Mouse (Mus musculus): ENCODE measurements around the gene Tmem101. TPM values are rescaled to one million over a fixed set of nuclear protein-coding genes. Genes with fewer than 3 reads are reported as not detected.

Gene Tmem101
- polyA plus RNA-seq, 1 experiment from 2014 or later, result 35.3 TPM

DNA sequence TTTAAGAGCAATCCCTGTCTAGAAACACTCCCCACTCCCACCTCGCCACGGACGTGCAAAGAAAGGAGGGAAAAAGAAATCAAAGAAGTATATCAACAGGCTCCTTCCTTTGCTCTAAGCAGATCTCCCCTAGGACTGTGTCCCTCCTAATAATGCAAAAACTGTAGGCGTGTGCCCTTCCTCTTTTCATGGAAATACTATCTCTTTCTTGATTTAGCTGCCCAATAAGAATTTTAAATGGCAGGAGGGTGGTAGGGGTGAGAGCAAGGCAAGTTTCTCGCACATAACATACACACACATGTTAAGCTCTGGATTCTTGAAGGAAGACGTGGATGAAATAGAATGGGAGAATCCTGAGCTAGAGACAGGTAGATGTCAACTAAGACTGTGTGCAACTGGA is 32.8 kb upstream of the Tmem101 start:
- H3K9ac ChIP-seq (ENCODE audit: low read length), result peak overlapping the region; percentile 78
- H3K27me3 ChIP-seq (ENCODE audit: control insufficient read depth, insufficient read depth, low read length), result no peaks in the 10 kb centered on the region
- peaks cover 17% of the 10 kb centered on the region for H3K4me1 ChIP-seq (ENCODE audit: control insufficient read depth, insufficient read depth, low read length)
- 0 out of 2 replicates have a peak, but pooled peaks cover 3% of the 10 kb centered on the region for H3K36me3 ChIP-seq (ENCODE audit: control insufficient read depth, insufficient read depth)
- no peak for ATAC-seq (replicated peaks; ENCODE audit: extremely low read depth, insufficient read depth, low FRiP score)
- peak overlapping the region; percentile 64 for H3K4me3 ChIP-seq (ENCODE audit: low read length)
- H3K9me3 ChIP-seq (replicated peaks; ENCODE audit: control insufficient read depth, low read length), result no peaks in the 10 kb centered on the region
- H3K27ac ChIP-seq (ENCODE audit: low read length), result peak overlapping the region; percentile 19; the same call in 1 of the 2 replicates
- H3K4me2 ChIP-seq (ENCODE audit: low read depth, low read length), result peak overlapping the region; percentile 68
- WGBS, result 60% methylated on average over 6 of the region's 6 CpGs

DNA sequence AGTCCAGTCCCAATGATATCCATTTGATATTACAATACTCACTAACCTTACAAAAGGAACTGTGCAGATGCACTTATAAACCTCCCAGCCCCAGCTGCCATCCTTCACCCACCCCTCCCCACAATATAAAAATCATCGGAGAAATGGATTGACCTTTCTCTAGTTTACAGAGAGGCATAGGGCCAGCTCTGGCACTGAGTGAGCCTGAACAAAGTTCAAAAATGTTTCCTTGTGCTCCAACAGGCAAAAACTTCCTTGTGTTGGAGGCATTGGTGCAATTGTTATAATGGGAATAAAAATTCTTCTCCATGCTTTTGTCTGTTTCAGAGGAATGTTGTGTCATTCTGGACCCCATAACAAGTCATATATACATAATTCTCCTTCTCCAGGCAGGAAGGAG is 30.0 kb upstream of the Tmem101 start:
- H3K27me3 ChIP-seq (ENCODE audit: control insufficient read depth, insufficient read depth, low read length), result no peaks in the 10 kb centered on the region
- H3K27ac ChIP-seq (ENCODE audit: low read length), result no peak overlapping the region
- ATAC-seq (replicated peaks; ENCODE audit: extremely low read depth, insufficient read depth, low FRiP score), result no peak
- 74% methylated on average over 1 of the region's 1 CpGs for WGBS
- no peak overlapping the region for H3K4me2 ChIP-seq (ENCODE audit: low read depth, low read length)
- peaks cover 24% of the 10 kb centered on the region for H3K4me1 ChIP-seq (ENCODE audit: control insufficient read depth, insufficient read depth, low read length)
- H3K9me3 ChIP-seq (replicated peaks; ENCODE audit: control insufficient read depth, low read length), result no peaks in the 10 kb centered on the region
- H3K4me3 ChIP-seq (ENCODE audit: low read length), result no peak overlapping the region
- H3K36me3 ChIP-seq (ENCODE audit: control insufficient read depth, insufficient read depth), result peaks cover 6% of the 10 kb centered on the region
- H3K9ac ChIP-seq (ENCODE audit: low read length), result no peak overlapping the region

DNA sequence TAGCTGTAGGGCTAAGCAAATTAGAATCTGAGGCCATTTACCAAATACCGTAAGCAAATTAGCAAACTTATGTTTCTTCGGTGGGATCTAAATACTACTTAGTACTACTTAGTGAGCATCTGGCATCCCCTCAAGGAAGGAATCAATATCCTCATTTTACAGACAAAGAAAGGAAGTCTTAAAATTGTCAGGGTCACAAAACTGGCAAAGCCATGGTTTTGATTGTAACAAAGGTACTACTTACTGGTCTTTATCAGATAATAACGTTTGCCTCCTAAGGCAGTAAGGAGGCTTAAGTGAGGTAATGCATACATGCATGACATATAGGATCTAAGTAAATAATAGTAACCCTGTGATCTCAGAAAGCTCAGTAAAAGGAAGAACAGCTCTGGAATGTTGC is 29.5 kb upstream of the Tmem101 start:
- no peak for ATAC-seq (replicated peaks; ENCODE audit: extremely low read depth, insufficient read depth, low FRiP score)
- Histone ChIP-seq H3K36me3 (ENCODE audit: control insufficient read depth, insufficient read depth) (peaks cover 9% of the 10 kb centered on the region), H3K4me1 (ENCODE audit: control insufficient read depth, insufficient read depth, low read length) (peaks cover 24% of the 10 kb centered on the region), H3K4me2 (ENCODE audit: low read depth, low read length) (peak overlapping the region; percentile 88), H3K4me3 (ENCODE audit: low read length) (peak overlapping the region; percentile 99), H3K27me3 (ENCODE audit: control insufficient read depth, insufficient read depth, low read length) (no peaks in the 10 kb centered on the region), H3K27ac (ENCODE audit: low read length) (no peak overlapping the region; the same call in 1 of the 2 replicates), H3K9ac (ENCODE audit: low read length) (peak overlapping the region; percentile 98), H3K9me3 (replicated peaks; ENCODE audit: control insufficient read depth, low read length) (no peaks in the 10 kb centered on the region)
- 47% methylated on average over 3 of the region's 3 CpGs for WGBS

DNA sequence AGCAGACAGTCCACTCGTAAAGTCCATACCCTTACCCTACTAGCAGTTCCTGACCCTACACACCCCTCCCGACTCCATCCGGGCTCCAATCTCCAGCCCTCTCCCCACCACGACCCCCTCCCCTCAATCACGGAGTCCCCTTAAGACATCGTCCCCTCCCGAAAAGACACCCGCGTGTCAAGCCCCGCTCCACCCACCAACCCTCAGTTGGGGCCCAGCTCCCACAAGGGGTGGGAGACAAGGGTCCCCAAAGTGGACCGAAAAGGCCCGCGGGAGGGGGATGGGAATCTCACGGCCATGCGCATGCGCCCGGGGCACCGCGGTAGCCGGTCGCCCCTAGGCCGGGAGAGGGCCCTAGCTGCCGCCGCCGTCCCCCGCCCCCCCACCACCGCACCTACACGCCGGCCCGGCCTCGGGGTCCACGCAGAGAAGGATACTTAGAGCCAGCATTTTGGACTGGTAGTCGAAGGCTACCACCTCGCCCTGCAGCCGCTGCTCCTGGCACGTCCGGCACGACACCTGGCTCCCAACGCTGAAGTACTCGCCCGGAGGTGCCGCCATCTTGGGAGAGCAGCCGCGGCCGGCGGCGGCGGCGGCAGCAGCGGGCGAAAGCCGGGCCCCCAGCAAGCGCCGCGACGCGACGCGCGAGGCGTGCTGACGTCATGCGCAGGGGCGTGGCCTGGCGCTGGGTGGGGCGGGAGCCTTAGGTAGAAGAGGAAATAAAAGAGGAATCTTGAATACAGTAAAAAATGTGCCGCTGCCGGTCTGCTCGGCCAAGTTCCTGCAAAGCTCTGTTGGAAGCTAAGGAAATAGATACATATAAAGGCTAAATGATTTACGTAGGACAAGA is 28.7 kb upstream of the Tmem101 start, which contains the start of gene Lsm12:
TSS of gene Lsm12 (minus strand) at position 651 of the 850 bp plus-strand sequence.
- peak; percentile 88 for ATAC-seq (replicated peaks; ENCODE audit: extremely low read depth, insufficient read depth, low FRiP score)
- H3K4me1 ChIP-seq (ENCODE audit: control insufficient read depth, insufficient read depth, low read length), result peaks cover 20% of the 10 kb centered on the region
- peaks cover 9% of the 10 kb centered on the region for H3K36me3 ChIP-seq (ENCODE audit: control insufficient read depth, insufficient read depth)
- H3K4me3 ChIP-seq (ENCODE audit: low read length), result peak within 1 kb of the TSS; percentile 99
- no peaks in the 10 kb centered on the region for H3K9me3 ChIP-seq (replicated peaks; ENCODE audit: control insufficient read depth, low read length)
- no peaks in the 10 kb centered on the region for H3K27me3 ChIP-seq (ENCODE audit: control insufficient read depth, insufficient read depth, low read length)
- WGBS, result 1% methylated on average over 70 of the region's 70 CpGs
- peak within 1 kb of the TSS; percentile 98 for H3K9ac ChIP-seq (ENCODE audit: low read length)
- H3K27ac ChIP-seq (ENCODE audit: low read length), result peak within 1 kb of the TSS; percentile 96
- H3K4me2 ChIP-seq (ENCODE audit: low read depth, low read length), result peak within 1 kb of the TSS; percentile 88

DNA sequence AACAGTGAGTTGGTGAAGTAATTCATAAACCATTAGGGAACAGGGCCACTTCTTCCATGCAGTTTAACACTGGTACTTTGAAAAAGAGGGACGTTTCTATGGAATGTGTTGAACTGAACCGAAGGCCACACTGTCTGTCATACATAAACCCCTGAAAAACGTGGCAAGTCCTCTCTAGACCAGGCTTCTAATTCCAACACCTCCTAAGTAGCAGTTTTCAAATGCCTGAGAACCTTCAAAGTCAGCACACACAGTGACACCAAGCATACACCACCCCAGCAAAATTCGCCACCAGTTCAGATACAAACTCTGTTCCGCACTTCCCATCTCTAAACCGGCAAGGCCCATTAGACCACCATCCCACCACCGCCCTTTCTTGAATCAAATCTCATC is 28.0 kb upstream of the Tmem101 start:
- peak overlapping the region; percentile 99 for H3K4me3 ChIP-seq (ENCODE audit: low read length)
- H3K4me2 ChIP-seq (ENCODE audit: low read depth, low read length), result peak overlapping the region; percentile 88
- peaks cover 9% of the 10 kb centered on the region for H3K36me3 ChIP-seq (ENCODE audit: control insufficient read depth, insufficient read depth)
- WGBS, result under 1% methylated on average over 7 of the region's 7 CpGs
- H3K9ac ChIP-seq (ENCODE audit: low read length), result peak overlapping the region; percentile 98
- no peak for ATAC-seq (replicated peaks; ENCODE audit: extremely low read depth, insufficient read depth, low FRiP score)
- H3K9me3 ChIP-seq (replicated peaks; ENCODE audit: control insufficient read depth, low read length), result no peaks in the 10 kb centered on the region
- no peaks in the 10 kb centered on the region for H3K27me3 ChIP-seq (ENCODE audit: control insufficient read depth, insufficient read depth, low read length)
- H3K27ac ChIP-seq (ENCODE audit: low read length), result peak overlapping the region; percentile 96
- H3K4me1 ChIP-seq (ENCODE audit: control insufficient read depth, insufficient read depth, low read length), result peaks cover 21% of the 10 kb centered on the region

DNA sequence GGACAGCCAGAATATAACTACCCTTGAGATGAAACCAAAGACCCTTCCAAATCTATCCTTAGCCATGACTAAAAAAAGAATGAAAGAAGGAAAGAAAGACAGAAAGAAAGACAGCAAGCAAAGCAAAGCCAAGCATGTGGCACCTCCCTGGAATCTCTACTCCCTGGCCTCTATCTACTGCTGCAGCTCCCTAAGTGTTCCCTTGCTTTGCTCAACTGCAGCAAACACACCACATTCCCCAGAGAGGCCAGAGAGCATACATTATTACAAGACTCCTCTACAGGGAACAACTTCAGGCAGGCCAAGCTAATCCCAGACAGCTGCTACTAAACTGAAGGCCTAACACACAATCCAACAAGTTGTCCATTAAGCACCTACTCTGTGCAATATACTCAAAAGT is 23.6 kb upstream of the Tmem101 start:
- Histone ChIP-seq H3K9ac (ENCODE audit: low read length) (no peak overlapping the region), H3K27ac (ENCODE audit: low read length) (no peak overlapping the region), H3K4me2 (ENCODE audit: low read depth, low read length) (no peak overlapping the region), H3K9me3 (replicated peaks; ENCODE audit: control insufficient read depth, low read length) (no peaks in the 10 kb centered on the region), H3K4me1 (ENCODE audit: control insufficient read depth, insufficient read depth, low read length) (peaks cover 14% of the 10 kb centered on the region), H3K27me3 (ENCODE audit: control insufficient read depth, insufficient read depth, low read length) (no peaks in the 10 kb centered on the region), H3K36me3 (ENCODE audit: control insufficient read depth, insufficient read depth) (peaks cover 22% of the 10 kb centered on the region), H3K4me3 (ENCODE audit: low read length) (no peak overlapping the region)
- ATAC-seq (replicated peaks; ENCODE audit: extremely low read depth, insufficient read depth, low FRiP score), result no peak

DNA sequence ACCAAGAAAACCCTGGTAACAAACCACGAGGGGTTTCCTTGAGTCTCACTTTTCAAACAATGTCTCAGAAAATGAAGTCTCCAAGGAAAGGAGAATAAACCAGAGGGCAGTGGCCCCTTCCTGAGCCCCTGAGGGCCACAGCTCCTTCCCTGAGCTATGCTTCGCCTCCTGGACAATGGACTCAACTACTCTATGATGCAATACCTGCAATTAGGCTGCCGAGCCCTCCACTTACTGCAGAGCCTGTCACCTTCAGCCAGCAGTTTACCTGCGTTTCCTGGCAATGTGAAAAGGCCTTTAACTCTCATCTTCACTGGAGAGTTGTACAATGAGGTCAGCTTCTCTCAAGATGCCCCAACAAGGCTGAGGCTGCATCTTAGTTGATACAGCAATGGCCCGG is 12.5 kb upstream of the Tmem101 start:
- Histone ChIP-seq H3K9ac (ENCODE audit: low read length) (no peak overlapping the region), H3K27me3 (ENCODE audit: control insufficient read depth, insufficient read depth, low read length) (no peaks in the 10 kb centered on the region), H3K4me3 (ENCODE audit: low read length) (no peak overlapping the region), H3K4me2 (ENCODE audit: low read depth, low read length) (no peak overlapping the region), H3K36me3 (ENCODE audit: control insufficient read depth, insufficient read depth) (peaks cover 10% of the 10 kb centered on the region), H3K27ac (ENCODE audit: low read length) (no peak overlapping the region), H3K9me3 (replicated peaks; ENCODE audit: control insufficient read depth, low read length) (no peaks in the 10 kb centered on the region), H3K4me1 (ENCODE audit: control insufficient read depth, insufficient read depth, low read length) (no peaks in the 10 kb centered on the region)
- no peak for ATAC-seq (replicated peaks; ENCODE audit: extremely low read depth, insufficient read depth, low FRiP score)
- WGBS, result 84% methylated on average over 5 of the region's 5 CpGs

DNA sequence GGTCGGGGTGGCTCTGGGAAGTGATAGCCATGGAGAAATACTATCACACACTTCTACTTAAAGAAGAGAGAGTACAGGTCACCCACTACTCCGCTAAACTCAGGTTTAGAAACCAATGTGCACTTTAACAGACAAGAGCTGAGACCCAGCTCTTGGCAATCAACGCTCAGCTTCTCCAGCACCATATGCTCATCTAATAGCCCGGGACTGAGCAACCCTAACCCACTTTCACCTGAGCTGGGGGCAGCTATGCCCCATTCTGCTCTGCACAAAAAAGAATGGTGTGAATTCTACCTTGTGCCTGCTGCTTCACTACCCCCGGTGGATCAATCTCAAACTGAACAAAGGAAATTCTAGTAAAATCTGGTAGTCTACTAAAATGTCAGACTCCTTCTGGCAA is 11.3 kb upstream of the Tmem101 start:
- Histone ChIP-seq H3K4me3 (ENCODE audit: low read length) (no peak overlapping the region), H3K4me2 (ENCODE audit: low read depth, low read length) (no peak overlapping the region), H3K27me3 (ENCODE audit: control insufficient read depth, insufficient read depth, low read length) (no peaks in the 10 kb centered on the region), H3K9ac (ENCODE audit: low read length) (no peak overlapping the region), H3K27ac (ENCODE audit: low read length) (no peak overlapping the region), H3K9me3 (replicated peaks; ENCODE audit: control insufficient read depth, low read length) (no peaks in the 10 kb centered on the region), H3K4me1 (ENCODE audit: control insufficient read depth, insufficient read depth, low read length) (no peaks in the 10 kb centered on the region), H3K36me3 (ENCODE audit: control insufficient read depth, insufficient read depth) (peaks cover 16% of the 10 kb centered on the region)
- ATAC-seq (replicated peaks; ENCODE audit: extremely low read depth, insufficient read depth, low FRiP score), result no peak
- WGBS, result 89% methylated on average over 5 of the region's 5 CpGs

DNA sequence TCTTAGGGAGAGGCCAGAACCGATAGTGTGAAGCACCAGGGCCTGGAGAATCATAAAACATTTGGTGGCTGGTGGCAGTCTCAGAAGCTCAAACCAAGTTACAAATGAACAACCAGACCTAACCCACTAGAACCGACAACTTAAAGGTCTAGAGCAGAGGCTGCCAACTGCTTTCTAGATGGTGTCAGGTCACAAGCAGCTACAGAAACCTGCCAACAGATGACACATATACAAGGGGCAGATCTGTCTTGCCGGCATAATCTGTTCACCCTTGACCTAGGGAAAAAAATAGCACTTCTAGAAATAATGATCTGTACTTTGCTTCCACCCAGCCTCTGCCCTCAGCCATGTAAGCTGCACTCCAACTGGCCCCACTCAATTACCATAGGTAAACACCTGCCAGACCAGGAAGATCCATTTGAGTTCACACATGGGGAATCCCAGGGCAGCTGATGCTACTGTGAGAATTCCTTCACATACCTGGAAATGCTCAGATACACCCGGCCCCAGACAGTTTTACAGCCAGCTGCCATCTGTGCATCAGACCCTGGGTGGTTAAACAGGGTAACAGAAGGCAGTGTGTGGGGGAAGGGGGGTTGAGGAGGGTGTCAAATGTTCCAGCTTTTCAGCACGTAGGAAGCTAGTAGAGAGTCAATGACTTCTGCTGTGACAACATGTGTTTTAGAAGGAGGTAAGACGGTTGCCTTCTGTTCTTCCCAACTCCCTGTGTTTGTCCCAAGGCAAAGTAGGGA is 9.9 kb upstream of the Tmem101 start:
- WGBS, result 53% methylated on average over 6 of the region's 6 CpGs
- no peak overlapping the region for H3K4me3 ChIP-seq (ENCODE audit: low read length)
- H3K9ac ChIP-seq (ENCODE audit: low read length), result no peak overlapping the region
- no peaks in the 10 kb centered on the region for H3K9me3 ChIP-seq (replicated peaks; ENCODE audit: control insufficient read depth, low read length)
- peaks cover 19% of the 10 kb centered on the region for H3K36me3 ChIP-seq (ENCODE audit: control insufficient read depth, insufficient read depth)
- no peak for ATAC-seq (replicated peaks; ENCODE audit: extremely low read depth, insufficient read depth, low FRiP score)
- H3K27ac ChIP-seq (ENCODE audit: low read length), result no peak overlapping the region
- H3K4me2 ChIP-seq (ENCODE audit: low read depth, low read length), result no peak overlapping the region
- H3K4me1 ChIP-seq (ENCODE audit: control insufficient read depth, insufficient read depth, low read length), result no peaks in the 10 kb centered on the region
- H3K27me3 ChIP-seq (ENCODE audit: control insufficient read depth, insufficient read depth, low read length), result no peaks in the 10 kb centered on the region
